Mouse (Mus musculus) megakaryocyte-erythroid progenitor cell, adult 5-6 weeks (primary cell): ENCODE measurements around the gene Sv2b. TPM values are rescaled to one million over a fixed set of nuclear protein-coding genes. Genes with fewer than 3 reads are reported as not detected.
"Not testable (repeated sequence)": the region's sequence is repeated elsewhere in the genome, so short reads cannot be mapped to it uniquely, and the experiment has no call there.

Experiments used
- ATAC-seq: replicated peaks from 2 replicates; pipeline ENCODE4 v1.8.0; 2016; ENCODE audit warnings: mild to moderate bottlenecking, inconsistent platforms; ENCODE audit not compliant: severe bottlenecking, poor library complexity, low FRiP score, low TSS enrichment
- total RNA-seq, 2 experiments: library from RNA; stranded (forward) in 1 of 2; stranded (reverse) in 1 of 2; fragments of 200-1000, 215-1000 nt in 1 of 2; fragments of >200 nt in 1 of 2; fragmentation: Nextera tagmentation in 1 of 2; gene quantifications; 2 replicates each; pipeline ENCODE4 v1.2.3; 2014 to 2017

Sv2b gene
- total RNA-seq (2014; fragmentation: Nextera tagmentation) (not detected in 2 replicates), total RNA-seq (2017) (not detected in 2 replicates)

- ATAC-seq, result peak; percentile 41; the same call in 1 of the 2 replicates
Observed at GRCm38 (mm10) chr7:75308457-75309312, at the start of gene Sv2b. TSS of gene Sv2b (minus strand) at chr7:75309262.

GRCm38 (mm10) chr7:75358284-75358851 lies 49.3 kb upstream of the Sv2b start:
- ATAC-seq, result no peak

GRCm38 (mm10) chr7:75355521-75355920 lies 46.5 kb upstream of the Sv2b start:
- no peak for ATAC-seq

- no peak for ATAC-seq
Observed at GRCm38 (mm10) chr7:75352777-75353374, 43.8 kb upstream of the Sv2b start.

GRCm38 (mm10) chr7:75350172-75350571 lies 41.1 kb upstream of the Sv2b start:
- peak; percentile 99 for ATAC-seq

GRCm38 (mm10) chr7:75332311-75332710 lies 23.2 kb upstream of the Sv2b start:
- no peak for ATAC-seq

- ATAC-seq, result no peak
Observed at GRCm38 (mm10) chr7:75329740-75330142, 20.7 kb upstream of the Sv2b start.

GRCm38 (mm10) chr7:75328721-75329362 lies 19.8 kb upstream of the Sv2b start:
- ATAC-seq, result no peak

- ATAC-seq, result no peak
Observed at GRCm38 (mm10) chr7:75325273-75325672, 16.2 kb upstream of the Sv2b start.

GRCm38 (mm10) chr7:75322742-75323141 lies 13.7 kb upstream of the Sv2b start:
- ATAC-seq, result not testable (repeated sequence)

GRCm38 (mm10) chr7:75320009-75320408 lies 10.9 kb upstream of the Sv2b start:
- ATAC-seq, result no peak

GRCm38 (mm10) chr7:75318320-75318719 lies 9.3 kb upstream of the Sv2b start:
- no peak for ATAC-seq

- ATAC-seq, result no peak
Observed at GRCm38 (mm10) chr7:75314873-75315272, 5.8 kb upstream of the Sv2b start.

- no peak for ATAC-seq
Observed at GRCm38 (mm10) chr7:75309570-75309969, 508 bp upstream of the Sv2b start.

- ATAC-seq, result no peak
Observed at GRCm38 (mm10) chr7:75308140-75308456, 964 bp downstream of the Sv2b start.

GRCm38 (mm10) chr7:75307570-75308087 lies 1.4 kb downstream of the Sv2b start:
- no peak for ATAC-seq

GRCm38 (mm10) chr7:75305901-75306465 lies 3.1 kb downstream of the Sv2b start:
- 0 out of 2 replicates have a peak, but pooled peaks have one; percentile 34 for ATAC-seq

GRCm38 (mm10) chr7:75302523-75303215 lies 6.4 kb downstream of the Sv2b start:
- ATAC-seq, result no peak

GRCm38 (mm10) chr7:75299245-75299644 lies 9.8 kb downstream of the Sv2b start:
- ATAC-seq, result no peak
